Mouse (Mus musculus) cortical plate, adult 2 months (tissue): ENCODE measurements at regions not wholly inside any gene's neighbourhood (a gene's known extent, or its start where the extent isn't known, plus 50 kb on each side); places are given as distances from the start of the nearest gene placed in this dataset.

Source experiments
- CTCF ChIP-seq: fragments of 200-500 bp; IDR thresholded peaks from 2 replicates; pipeline ENCODE4 v1.5.1; 2011; ENCODE audit warnings: mild to moderate bottlenecking, control low read depth, low read length; ENCODE audit not compliant: insufficient read depth; ENCODE audit errors: extremely low read depth
- POLR2A ChIP-seq: fragments of 200-500 bp; IDR thresholded peaks from 2 replicates; pipeline ENCODE4 v1.6.1; 2011; ENCODE audit warnings: mild to moderate bottlenecking, low read length, control low read depth; ENCODE audit not compliant: insufficient read depth; ENCODE audit errors: extremely low read depth

GRCm38 (mm10) chr17:4840123-4840522 is 154.0 kb upstream of the Arid1b start:
- TF ChIP-seq CTCF (no peak), POLR2A (no peak)
